Mouse (Mus musculus) kidney, adult 11 months (tissue): Measurements from ENCODE around the gene Armh3.
A peak's percentile ranks its signal among the peaks of the same experiment; 100 is the strongest.
"Not testable (repeated sequence)": the region's sequence is repeated elsewhere in the genome, so short reads cannot be mapped to it uniquely, and the experiment has no call there.

Source experiments
- DNase-seq: peaks from one replicate; pipeline ENCODE4 v3.0.0; 2022

The Armh3 gene

DNA sequence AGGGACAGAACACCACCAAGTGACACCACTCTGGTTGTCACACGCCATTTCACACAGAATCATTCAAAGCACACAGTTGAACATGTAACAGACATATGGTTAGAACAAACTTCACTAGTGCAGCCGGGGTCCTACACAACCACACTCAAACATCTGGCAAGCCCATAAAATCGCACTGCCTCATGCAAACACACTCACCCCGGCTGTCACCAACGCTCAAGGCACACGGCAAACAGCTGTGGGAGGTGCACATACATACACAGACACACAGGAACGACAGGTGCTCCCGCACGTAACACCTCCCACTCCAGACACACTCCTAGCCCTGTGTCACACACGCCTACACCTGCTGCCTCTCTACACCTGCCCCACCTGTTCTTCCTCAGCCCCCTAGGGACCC lies 183.1 kb downstream of the Armh3 start:
- DNase-seq: no peak

DNA sequence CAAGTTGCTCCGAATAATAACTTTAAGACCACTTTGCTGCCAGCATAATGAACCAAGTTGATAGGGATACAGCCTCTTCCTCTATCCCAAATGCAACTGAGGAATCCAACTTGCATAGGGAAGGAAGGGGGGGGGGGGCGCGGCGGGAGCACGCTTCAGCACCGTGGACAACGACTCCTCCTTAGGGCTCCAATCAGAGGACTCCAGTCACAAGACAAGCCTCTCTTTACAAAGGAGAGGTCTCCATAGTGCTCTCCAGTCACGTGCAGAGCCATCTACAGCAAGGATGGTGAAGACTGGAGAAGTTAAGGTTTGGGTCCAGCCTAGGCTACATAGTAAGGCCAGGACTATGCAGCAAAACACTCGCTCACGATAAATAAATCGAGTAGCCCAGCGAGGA lies 184.5 kb downstream of the Armh3 start:
- no peak for DNase-seq

DNA sequence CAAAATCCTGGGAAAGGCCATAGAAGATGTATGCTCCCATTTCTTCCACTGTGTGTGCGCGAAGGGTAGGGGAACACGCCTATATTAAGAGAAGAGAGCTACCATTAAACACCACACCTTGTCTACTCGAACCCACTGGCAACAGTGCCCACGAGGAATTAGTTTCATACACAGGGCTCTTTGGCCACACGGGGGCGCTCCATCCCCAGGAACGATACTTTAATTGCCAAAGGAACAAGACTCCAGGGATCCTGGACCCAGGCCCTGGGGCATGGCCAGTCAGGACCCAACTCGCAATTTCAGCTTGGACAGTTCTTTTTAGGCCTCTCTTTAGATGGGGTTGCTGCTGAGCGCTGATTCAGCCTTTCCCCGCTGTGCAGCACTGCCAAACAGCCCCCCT lies 185.0 kb downstream of the Armh3 start:
- peak; percentile 68 for DNase-seq

DNA sequence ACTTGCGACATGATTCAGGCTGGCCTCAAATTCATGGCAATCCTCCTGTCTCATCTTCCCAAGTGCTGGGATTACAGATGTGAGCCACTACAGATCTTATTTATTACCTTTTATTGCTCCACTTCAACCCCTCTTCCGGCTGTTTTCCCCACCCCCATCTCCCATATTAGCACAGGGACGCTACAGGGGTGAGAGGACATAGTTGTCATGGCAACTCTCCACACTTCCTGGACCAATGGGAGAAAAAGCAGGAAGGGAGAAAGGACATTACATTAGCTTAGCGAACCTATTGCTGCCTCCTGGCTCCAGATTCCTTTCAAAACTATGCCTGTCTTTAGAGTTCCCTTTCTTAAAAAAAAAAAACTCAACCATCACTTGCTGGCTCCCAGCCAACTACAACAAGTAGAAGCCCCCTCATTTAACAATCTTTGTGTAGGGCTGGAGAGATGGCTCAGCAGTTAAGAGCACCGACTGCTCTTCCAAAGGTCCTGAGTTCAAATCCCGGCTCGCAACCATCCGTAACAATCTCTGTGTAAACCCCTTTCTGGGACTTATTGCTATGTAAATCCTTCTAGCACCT lies 185.5 kb downstream of the Armh3 start:
- DNase-seq: no peak

DNA sequence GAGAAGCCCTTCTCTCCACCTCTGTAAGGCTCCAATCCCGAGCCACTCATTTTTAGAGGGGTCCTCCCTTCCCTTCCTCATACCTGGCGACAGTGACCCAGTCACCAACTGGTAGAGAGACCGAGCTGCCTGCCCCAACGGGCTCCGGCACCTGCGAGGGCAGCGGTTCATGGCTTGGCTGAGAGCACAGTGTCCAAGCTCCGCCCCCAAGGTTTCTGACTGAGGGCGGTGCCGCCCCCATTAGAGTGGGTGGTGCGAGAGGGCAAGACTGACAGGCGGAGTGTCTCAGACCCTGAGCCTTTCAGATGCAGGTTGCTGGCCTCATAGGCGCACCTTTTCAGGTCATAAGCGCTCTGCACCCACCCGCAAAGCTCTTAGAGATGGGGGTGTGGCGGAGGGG lies 186.2 kb downstream of the Armh3 start:
- peak; percentile 55 for DNase-seq

DNA sequence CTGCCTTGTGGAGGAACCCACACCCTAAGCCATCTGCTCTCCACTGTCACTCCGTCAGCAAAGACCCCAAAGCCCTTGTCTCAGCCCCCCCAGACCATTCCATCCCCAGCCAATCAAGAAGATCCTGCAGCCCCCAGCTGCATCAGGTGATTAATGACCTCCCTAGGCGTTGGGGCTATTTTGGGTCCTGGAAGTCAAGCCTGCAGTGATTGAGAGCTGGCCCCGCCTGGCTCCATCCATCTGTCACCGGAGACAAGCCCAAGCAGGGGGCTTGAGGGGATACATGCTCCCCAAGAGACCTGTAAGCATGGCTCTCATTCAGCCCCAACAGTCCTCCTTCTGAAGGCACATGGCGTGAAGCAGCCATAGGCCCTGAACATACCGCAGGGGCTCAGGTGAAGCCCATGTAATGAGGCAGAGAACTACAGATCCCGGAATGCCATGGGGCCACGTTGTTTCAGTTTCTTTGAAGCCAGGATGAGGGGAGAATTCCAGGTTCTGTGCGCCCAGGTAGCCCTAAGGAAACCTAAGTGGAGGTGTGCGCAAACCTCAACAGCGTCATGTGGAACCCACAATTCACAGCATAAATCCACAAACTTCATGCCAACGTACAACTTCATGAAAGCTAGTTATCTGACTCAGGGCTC lies 187.1 kb downstream of the Armh3 start:
- DNase-seq: no peak

DNA sequence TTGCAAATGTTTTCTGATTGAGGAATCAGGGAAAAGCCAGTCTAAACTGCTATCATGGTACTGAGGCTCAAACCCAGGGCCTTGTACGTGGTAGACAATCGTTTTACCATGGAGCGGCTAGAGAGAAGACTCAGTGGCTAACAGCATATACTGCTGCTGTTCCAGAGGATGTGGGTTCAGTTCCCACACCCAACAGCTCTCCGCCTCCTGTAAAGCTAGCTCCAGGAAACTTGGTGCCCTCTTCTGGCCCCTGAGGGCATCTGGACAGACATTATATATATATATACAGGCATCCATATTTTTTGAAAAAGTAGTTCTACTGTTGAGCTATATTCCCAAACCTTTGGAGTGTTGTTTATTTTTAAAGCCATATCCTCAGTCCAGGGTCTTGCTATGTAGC lies 190.6 kb downstream of the Armh3 start:
- DNase-seq: no peak

DNA sequence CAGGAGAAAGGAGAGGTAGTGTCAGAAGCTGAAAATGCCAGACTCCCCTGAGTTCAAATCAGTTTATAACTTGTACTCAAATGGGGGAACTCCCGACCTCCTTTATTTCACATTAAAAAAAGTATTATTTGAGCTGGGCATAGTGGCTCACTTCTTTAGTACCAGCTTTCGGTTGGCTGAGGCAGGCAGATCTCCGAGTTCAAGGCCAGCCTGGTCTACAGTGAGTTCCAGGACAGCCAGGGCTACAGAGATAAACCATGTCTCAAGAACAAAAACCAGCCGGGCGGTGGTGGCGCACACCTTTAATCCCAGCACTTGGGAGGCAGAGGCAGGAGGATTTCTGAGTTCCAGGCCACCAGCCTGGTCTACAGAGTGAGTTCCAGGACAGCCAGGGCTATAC lies 192.5 kb downstream of the Armh3 start:
- not testable (repeated sequence) for DNase-seq

DNA sequence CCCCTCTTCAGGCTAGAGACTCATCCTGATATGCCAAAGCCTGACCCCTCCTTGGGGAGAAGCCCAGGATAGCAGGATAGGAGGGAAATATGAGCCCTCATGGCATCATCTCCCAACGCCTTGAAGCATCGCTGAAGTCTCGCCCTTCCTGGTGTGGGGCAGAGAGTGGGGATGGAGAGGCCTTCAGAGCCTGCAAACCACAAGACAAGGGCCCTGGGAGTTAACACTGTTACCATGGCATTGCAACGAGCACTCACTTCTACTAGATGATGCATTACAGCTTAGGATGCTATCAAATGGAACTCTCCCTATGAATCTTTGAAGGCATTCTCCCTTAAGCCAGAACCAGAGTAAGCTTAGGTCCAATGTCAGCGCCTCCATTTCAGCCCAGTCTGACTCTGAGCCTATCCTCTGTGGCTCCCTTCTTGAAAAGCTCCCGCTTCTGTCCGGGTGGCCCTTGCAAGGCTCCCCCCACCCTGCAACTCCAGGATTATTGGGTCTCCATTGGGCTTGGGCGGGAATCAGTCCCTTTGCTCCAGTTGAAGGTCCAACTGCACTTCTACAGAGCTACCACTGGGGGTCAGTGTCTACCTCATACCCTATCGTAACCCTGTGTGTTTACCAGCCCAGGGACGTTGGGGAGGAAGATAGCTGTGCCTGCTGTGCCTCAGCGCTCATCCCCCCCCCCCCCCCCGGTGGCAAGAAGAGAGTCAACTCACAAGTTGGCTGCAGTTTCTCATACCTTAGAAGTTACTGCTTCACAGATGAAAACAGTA lies 193.5 kb downstream of the Armh3 start:
- DNase-seq: no peak

DNA sequence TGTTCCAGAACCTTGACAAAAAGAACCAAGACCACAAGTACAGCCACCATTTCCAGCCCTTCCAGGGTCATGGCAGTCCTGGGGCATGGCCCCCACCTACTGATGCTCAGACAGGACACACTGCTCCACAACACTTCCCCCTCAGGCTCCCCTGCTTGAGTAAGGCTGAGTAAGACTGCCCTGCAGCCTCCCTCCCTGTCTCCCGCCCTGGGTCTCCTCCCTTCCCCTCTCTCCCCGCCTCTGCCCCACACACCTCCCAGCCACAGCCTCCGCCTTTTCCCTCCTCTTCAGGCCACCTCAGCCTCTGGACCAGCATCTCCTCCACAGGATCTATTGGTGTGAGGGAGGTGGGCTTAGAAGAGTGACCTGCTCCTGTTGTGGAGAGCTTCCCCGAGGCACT lies 194.9 kb downstream of the Armh3 start:
- no peak for DNase-seq

DNA sequence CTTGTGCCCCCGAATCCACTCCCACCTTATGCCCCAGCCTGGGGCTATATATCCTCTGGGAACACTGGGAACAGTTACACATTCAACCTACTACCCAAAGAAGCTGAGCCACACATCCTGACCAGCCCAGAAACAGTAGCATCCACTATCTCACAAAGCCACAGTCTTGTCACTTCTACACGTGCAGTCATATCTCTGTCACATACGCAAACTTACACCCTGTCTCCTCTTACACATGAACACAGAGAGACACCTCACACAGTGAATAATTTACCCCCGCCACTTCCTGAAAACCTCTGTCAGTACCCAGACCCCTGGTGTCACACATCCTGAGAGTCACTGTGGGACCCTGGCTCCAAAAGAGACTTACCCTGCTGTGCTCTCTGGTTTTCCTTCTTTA lies 195.6 kb downstream of the Armh3 start:
- DNase-seq: no peak

DNA sequence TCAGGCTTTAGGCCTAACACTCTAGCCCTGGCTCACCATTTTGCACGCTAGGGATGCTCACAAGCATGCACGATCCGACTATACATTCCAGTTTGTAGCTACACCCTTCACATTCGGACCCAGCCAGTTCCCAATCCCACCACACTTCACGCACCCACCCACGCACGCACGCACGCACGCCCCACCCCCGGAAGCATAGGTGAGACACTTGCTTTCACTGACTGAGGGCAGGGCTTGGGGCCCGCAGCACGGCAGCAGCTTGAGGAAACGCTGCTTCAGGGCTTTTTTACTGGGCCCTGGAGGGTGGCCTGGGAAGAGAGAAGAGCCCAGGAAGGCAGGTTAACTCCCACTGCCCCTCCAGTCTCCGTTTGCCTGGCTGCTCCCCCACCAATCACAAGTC lies 201.4 kb downstream of the Armh3 start:
- DNase-seq: no peak

DNA sequence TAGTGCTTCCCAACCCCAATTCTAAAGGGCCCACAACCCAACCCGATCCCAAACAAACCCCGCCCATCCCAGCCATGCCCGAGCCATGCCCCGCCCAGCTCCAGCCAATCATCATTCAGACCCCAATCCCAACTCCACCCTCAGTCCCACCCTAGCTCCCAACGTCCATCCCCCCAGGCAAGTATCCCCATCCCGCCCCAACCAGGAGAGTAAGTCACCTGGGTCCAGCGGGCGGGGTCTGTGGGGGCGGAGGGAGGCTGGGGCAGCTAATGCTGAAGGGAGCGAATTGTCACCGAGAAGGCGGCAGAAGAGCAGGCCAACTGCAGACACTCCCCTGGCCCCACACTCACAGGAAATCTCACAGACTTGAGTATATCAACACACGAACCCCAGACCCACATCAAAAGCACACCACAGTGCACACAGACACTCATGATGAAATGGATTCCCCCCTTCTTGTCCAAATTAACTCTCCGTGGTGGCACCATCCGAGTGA lies 202.2 kb downstream of the Armh3 start:
- no peak for DNase-seq

DNA sequence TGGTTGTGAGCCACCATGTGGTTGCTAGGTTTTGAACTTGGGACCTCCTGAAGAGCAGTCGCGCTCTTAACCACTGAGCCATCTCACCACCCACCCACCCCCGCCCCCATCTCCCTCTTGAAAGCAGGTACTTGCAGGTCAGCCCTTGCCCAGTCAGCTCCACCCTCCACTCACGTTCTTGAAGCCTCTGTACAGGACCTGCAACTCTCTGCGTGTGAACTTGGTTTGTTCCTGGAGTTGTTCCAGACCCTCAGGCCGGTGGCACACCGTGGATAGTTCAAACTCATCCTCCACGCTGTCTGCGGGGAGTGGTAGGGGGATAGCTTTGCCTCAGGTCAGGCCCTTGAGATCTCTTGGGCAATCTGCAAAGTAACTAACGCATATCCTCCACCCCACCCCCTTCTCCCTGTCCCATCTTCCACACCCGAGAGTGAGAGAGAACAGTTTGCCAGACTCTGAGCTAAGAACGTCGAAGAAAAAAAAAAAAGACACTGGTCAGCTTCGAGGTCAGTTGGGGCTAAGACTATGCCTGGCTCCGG lies 202.8 kb downstream of the Armh3 start:
- no peak for DNase-seq

DNA sequence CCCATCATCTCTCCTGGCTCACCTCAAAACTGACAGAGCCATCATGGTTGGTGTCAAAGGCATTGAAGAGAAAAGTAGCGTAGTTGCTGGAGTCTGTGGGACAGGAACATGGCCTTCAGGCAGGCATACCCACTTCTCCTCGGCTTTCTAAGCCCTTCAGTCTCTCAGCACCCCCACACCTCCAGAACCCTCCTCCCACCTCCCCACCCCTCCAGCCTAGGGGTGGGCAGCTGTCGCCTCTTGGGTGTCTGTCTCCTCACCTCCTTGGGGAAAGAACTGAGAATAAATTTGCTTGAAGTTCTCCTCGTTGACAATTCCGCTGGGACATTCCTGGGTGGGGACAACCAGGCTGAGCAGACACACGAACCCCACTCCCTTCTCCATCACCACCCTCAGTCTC lies 203.6 kb downstream of the Armh3 start:
- DNase-seq: no peak

DNA sequence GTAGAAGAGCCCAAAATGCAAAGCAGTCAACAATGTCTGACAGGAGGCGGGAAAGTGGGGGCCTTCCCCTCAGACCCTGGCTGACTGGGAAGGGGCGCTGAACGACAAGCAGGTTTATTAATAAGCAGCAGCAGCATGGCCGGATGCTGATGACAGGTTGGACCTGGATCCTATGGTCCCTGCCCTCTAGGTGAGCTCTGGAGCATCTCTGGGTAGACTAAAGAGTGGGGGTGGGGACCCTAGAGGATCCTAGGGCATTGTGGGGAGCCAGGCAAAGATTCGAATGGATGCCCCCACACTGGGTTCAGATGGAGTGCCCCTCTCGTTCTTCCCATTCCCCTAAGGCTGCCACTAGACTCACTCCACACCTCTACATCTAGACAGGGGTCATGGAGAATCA lies 205.9 kb downstream of the Armh3 start:
- no peak for DNase-seq

DNA sequence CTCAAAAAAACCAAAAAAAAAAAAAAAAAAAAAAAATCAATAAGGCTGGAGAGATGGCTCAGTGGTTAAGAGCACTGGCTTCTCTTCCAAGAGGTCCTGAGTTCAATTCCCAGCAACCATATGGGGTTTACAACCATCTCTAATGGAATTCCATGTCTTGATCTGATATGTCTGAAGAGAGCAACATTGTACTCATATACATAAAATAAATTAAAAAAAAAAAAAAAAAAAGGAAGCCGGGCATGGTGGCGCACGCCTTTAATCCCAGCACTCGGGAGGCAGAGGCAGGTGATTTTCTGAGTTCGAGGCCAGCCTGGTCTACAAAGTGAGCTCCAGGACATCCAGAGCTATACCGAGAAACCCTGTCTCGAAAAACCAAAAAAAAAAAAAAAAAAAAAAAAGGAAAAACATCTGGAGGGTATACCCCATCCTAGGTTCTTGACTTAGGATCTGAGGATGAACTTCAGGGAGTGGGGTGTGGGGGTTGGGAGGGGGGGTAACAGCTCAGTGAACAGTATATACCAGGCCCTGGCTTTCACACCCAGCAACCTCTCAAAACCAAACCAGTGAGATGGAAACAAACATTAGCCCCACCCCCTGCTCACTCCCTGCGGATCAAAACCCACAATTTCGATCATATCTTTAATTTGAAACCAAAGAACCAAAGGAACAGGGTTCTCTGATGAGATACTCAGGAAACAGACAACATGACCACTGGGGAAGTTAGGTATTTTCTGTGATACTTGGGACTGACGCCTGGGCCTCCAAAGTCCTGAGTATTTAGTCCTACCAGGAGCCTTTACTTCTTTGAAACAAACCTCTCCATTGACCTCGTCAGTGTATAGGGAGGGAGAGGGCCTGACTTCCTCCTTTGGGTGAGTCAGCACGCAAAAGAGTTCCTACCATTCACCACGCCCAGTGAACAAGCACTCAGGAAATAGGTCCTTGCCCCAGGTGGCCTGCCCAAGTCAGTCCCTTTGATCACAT lies 208.1 kb downstream of the Armh3 start:
- no peak for DNase-seq

DNA sequence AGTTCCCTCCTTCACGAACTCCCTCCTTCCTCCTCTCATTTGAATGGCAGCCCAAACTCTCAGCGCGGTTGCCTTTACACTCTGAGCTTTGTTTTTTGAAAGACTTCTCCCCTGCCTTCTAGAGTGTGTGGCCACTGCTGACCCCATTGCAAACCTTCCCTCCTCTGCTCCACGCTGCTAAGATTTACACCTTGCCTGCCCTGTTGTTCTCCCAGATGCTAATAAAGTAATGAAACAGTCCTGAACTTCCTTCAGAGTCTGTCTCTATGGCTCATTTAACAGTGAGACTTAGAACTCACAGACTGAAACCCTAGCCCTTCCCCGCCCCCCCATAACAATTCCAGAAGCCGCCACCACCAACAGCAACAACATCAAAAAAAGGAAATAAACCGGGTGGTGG lies 208.9 kb downstream of the Armh3 start:
- DNase-seq: no peak

DNA sequence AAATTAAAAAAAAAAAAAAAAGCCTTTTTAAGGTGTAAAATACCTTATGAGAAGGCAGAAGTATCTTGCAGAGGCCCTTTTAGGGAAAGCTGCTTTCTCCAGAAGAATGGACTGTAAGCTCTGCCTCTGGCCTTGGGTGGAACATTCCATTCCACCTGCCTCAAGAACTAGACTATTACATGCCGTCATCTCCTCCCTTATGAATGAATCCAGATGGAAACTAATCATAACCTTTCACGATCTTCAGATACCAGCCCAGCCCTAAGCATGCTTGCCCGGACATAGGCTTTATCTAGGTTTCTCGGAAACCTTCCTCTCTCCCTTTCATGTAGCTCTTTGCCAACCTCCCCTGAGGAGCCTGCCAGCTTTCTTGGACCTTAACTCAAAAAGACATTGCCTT lies 210.0 kb downstream of the Armh3 start:
- no peak for DNase-seq

DNA sequence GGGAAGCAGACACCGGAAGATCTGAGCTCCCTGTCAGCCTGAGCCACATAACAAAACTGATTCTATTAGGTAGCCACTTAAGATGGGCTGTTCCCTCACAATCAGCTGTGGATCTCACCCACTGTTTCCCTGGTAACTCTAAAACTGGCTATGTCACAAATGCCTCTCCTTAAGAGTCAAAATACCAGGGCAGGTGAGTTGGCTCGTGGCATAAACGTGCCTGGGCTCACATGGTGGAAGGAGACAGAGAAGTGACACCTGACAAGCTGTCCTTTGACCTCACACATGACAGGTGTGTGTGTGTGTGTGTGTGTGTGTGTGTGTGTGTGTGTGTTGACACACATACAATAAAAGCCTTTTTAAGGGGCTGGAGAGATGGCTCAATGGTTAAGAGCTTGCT lies 210.8 kb downstream of the Armh3 start:
- no peak for DNase-seq

DNA sequence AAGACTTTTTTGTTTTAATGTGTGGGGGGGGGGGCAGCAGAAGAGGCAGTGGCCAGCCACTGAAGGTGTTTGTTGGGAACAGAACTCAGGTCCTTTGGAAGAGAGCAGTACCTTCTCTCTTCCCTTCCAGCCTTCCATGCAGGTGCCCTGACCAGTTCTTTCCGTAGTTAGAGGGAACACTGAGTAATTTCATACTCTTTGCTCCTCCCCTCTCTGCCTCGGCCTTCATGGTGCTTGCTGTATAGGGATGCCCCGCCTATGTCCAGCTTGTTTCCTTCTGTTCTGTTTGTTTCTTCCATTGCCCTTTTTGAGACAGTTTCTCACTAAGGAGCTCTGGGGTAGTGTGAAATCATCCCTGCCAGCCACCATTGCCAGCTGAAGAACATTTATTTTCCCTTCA lies 212.8 kb downstream of the Armh3 start:
- DNase-seq: no peak

DNA sequence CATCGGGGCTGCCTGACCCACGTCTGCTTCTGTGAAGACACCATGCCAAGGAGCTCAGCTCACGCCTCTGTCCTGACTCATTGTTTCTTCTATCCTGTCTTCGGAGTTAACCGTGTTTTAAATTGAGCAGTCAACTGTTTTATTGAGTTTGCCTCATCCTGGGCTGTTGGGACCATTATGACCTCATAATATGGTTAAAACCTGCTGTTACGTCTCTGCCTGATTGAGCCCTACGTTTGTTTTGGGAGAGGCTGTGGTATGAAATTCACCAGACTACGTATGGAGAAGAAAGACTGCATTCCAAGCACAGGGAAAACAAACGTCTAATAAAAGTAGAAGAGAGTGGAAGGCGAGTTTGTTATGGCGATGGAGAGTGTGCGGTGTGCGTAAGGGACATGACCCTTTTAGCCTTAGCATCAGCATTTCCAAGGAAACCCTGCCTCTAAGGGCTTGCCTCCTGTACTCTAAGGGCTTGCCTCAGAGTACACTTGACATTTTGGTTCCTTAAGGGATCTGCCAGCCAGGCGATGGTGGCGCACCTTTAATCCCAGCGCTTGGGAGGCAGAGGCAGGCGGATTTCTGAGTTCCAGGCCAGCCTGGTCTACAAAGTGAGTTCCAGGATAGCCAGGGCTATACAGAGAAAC lies 214.2 kb downstream of the Armh3 start:
- DNase-seq: peak; percentile 20
